Mouse (Mus musculus) adrenal gland, adult 18-20 months (tissue): ENCODE results near the gene Rab22a. TPM values are rescaled to one million over a fixed set of nuclear protein-coding genes. Genes with fewer than 3 reads are reported as not detected.
"Not testable (repeated sequence)": the region's sequence is repeated elsewhere in the genome, so short reads cannot be mapped to it uniquely, and the experiment has no call there.

ENCODE experiments used
- DNase-seq, 2 experiments: peaks; one replicate each; pipeline ENCODE4 v3.0.0; 2021 to 2022; ENCODE audit warnings: low spot score in 2 of 2
- total RNA-seq, 2 experiments: library from RNA; stranded (reverse); gene quantifications; 1 replicate in 1 of 2; 2 replicates in 1 of 2; pipeline ENCODE4 v1.2.3; 2021

Gene Rab22a
- total RNA-seq, 2 experiments from 2014 or later, result 28.0 to 38.0 TPM

- no peak for DNase-seq
These were observed 5.7 kb downstream of the Rab22a start for GRCm38 (mm10) chr2:173665271-173665670.

GRCm38 (mm10) chr2:173666876-173667275 is 7.3 kb downstream of the Rab22a start:
- no peak for DNase-seq

- no peak for DNase-seq
These were observed 12.9 kb downstream of the Rab22a start for GRCm38 (mm10) chr2:173672328-173672896.

GRCm38 (mm10) chr2:173673469-173673868 is 13.9 kb downstream of the Rab22a start:
- DNase-seq, result no peak

- no peak for DNase-seq
These were observed 19.0 kb downstream of the Rab22a start for GRCm38 (mm10) chr2:173678593-173678992.

- DNase-seq, result no peak
These were observed 19.7 kb downstream of the Rab22a start for GRCm38 (mm10) chr2:173679217-173679616.

- DNase-seq, result no peak
These were observed 20.6 kb downstream of the Rab22a start for GRCm38 (mm10) chr2:173680153-173680552.

- no peak for DNase-seq
These were observed 23.2 kb downstream of the Rab22a start for GRCm38 (mm10) chr2:173682773-173683172.

GRCm38 (mm10) chr2:173685781-173686361 is 26.3 kb downstream of the Rab22a start:
- no peak for DNase-seq

- DNase-seq, result no peak
These were observed 27.8 kb downstream of the Rab22a start for GRCm38 (mm10) chr2:173687363-173687762.

- no peak for DNase-seq
These were observed 30.3 kb downstream of the Rab22a start for GRCm38 (mm10) chr2:173689835-173690234.

GRCm38 (mm10) chr2:173691748-173692147 is 32.2 kb downstream of the Rab22a start:
- no peak for DNase-seq

GRCm38 (mm10) chr2:173692693-173693092 is 33.1 kb downstream of the Rab22a start:
- DNase-seq, result no peak

- no peak for DNase-seq
These were observed 39.3 kb downstream of the Rab22a start for GRCm38 (mm10) chr2:173698850-173699249.

- DNase-seq, result no peak
These were observed 42.7 kb downstream of the Rab22a start for GRCm38 (mm10) chr2:173702096-173702866.

GRCm38 (mm10) chr2:173702867-173703237 is 43.3 kb downstream of the Rab22a start:
- no peak for DNase-seq

GRCm38 (mm10) chr2:173705827-173706551 is 46.4 kb downstream of the Rab22a start:
- no peak for DNase-seq

GRCm38 (mm10) chr2:173707626-173708025 is 48.1 kb downstream of the Rab22a start:
- DNase-seq, result not testable (repeated sequence)

GRCm38 (mm10) chr2:173710193-173710592 is 50.6 kb downstream of the Rab22a start:
- DNase-seq, result no peak

- DNase-seq, result no peak
These were observed 53.1 kb downstream of the Rab22a start for GRCm38 (mm10) chr2:173712656-173713055.

- DNase-seq, result no peak
These were observed 53.7 kb downstream of the Rab22a start for GRCm38 (mm10) chr2:173713241-173713640.
